Mouse (Mus musculus) ES-E14 (cell line): ENCODE measurements around the gene Fnbp1.
A peak's percentile ranks its signal among the peaks of the same experiment; 100 is the strongest.

ENCODE experiments used
- CHD2 ChIP-seq: IDR thresholded peaks from 2 replicates; pipeline ENCODE4 v1.6.1; 2014; ENCODE audit warnings: mild to moderate bottlenecking, low read depth, low read length, inconsistent platforms
- ZC3H11A ChIP-seq: IDR thresholded peaks from 2 replicates; pipeline ENCODE4 v1.6.1; 2012; ENCODE audit warnings: low read depth, mild to moderate bottlenecking, inconsistent platforms, low read length, borderline replicate concordance

GRCm38 (mm10) chr2:31142505-31142904, 697 bp upstream of the Fnbp1 start:
- TF ChIP-seq CHD2 (no peak), ZC3H11A (0 out of 2 replicates have a peak, but pooled peaks have one; percentile 1)
